18 mouse cellular contexts compared by ENCODE assay signal in genomic region chr5:141281751-141282150, GRCm38 (mm10). TPM values are rescaled to one million over a fixed set of nuclear protein-coding genes. Genes with fewer than 3 reads are reported as not detected.
"Had no signal": no experiment of that assay in that cellular context is flagged by ENCODE, and none has a peak within 500 bp of the region (broad histone marks: within the 10 kb centered on the region; RNA-seq: fewer than 3 reads in every experiment).

No protein-coding gene starts in this region.

- ATAC-seq: liver, embryonic 12.5 days; liver, postnatal 0 days; lung, postnatal 0 days; midbrain, embryonic 13.5 days; midbrain, embryonic 15.5 days; midbrain, embryonic 16.5 days had no signal

- DNase-seq: left cerebral cortex, postnatal 4 days; liver; liver, embryonic 13.5 days; liver, postnatal 0 days; lung, adult 18-20 months; lung, adult 2 months; lung, embryonic 14.5 days; lung, postnatal 10 days; lung, postnatal 14 days; lung, postnatal 36 days; lung, postnatal 4 days; midbrain, embryonic 14.5 days had no signal

RNA-seq across cellular contexts. Expression of gene Sdk1, which starts 40.5 kb away (rescaled TPM):
- polyA plus RNA-seq: macrophage had no signal
